Mouse (Mus musculus): ENCODE results near the gene Pdap1. TPM values are rescaled to one million over a fixed set of nuclear protein-coding genes. Genes with fewer than 3 reads are reported as not detected.
"Not testable (repeated sequence)": the region's sequence is repeated elsewhere in the genome, so short reads cannot be mapped to it uniquely, and the experiment has no call there.

Pdap1 gene
- 22.7 and 25.9 TPM in 2 replicates for polyA plus RNA-seq (2012; rRNA removed)

DNA sequence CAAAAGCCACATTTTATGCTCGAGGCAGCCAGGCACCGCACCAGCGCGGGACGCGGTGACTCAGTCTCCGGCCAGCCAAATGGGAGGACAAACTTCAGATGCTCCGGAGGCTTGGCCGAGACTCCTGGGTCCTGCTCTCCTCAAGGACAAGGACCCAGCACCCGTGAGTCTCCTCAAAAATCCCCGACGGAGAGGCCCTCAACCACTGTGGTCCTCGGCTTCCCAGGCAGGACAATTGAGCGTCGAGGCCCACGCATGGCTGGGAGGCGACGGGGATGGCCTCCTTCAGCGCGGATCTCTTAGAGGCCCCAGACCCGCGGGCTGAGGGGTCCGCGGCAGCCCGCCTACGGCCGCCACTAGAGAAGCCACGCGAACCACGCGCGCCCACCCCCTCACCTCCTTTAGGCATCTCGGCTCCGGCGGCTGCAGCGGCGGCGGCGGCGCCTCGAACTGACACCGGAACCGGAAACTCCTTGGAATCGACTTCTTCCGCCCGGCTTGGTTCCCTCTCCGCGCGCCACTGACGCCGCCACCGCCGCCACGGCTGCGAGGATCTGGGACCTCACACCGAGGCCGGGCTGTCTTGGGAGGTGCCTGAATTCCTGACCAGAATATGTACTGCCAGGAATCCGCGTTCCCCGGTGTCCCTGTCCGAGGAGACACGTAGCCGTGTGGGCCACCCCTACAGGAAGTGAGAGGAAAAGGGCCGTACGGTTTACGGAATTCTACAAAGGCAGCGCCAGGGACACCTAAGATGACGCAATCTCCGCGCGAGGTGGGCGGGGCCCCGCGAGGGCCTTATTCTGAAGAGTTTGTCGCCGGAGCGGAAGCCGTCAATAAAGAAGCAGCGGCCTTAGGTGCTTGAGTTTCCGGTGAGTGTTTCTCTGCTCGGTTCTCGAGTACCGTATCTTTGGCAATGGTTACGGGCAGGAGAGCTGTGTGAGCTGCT lies at the start of gene Pdap1, which contains the start of gene Bud31:
Pdap1 (minus strand) TSS at position 668 of the 949 bp plus-strand sequence.
Bud31 (plus strand) TSS at position 792 of the 949 bp plus-strand sequence.
- no peak for DNase-seq (ENCODE audit: low read depth)

- DNase-seq (ENCODE audit: low read depth), result no peak
Observed at GRCm38 (mm10) chr5:145189416-145189815, 49.4 kb upstream of the Pdap1 start.

DNA sequence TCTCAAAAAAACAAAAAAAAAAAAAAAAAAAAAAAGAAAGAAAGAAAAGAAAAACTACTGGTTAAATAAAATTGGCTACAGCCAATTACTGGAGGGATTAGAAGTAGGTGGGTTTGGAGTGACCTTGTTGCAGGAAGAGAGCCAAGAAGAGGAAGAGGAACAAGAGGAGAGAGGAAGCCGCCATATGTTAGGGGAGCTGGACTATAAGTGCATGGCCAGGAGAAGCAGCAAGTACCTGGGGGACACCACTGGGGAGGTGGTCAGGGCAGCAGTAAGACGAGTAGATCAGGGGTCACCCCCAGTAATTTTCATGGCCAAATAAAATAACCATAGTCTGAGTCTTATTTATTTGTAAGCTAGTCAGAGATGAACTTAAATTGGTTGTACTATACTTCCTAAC lies 45.2 kb upstream of the Pdap1 start:
- no peak for DNase-seq (ENCODE audit: low read depth)

GRCm38 (mm10) chr5:145178461-145178980 lies 38.5 kb upstream of the Pdap1 start:
- DNase-seq (ENCODE audit: low read depth), result no peak

DNA sequence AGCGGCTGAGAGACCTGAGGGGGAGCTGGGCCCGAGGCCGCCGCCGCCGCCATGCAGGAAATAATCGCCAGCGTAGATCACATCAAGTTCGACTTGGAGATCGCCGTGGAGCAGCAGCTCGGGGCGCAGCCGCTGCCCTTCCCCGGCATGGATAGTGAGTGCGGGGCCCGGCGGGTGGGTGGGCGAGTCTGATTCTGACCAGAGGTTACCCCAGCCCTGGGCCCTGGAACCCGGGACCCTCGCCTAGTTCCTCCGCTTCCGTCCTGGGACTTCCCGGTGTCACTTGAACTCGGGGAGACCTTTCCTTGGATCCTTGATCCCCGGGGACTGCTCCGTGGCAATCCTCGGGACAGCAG lies 27.2 kb upstream of the Pdap1 start:
- no peak for DNase-seq (ENCODE audit: low read depth)

DNA sequence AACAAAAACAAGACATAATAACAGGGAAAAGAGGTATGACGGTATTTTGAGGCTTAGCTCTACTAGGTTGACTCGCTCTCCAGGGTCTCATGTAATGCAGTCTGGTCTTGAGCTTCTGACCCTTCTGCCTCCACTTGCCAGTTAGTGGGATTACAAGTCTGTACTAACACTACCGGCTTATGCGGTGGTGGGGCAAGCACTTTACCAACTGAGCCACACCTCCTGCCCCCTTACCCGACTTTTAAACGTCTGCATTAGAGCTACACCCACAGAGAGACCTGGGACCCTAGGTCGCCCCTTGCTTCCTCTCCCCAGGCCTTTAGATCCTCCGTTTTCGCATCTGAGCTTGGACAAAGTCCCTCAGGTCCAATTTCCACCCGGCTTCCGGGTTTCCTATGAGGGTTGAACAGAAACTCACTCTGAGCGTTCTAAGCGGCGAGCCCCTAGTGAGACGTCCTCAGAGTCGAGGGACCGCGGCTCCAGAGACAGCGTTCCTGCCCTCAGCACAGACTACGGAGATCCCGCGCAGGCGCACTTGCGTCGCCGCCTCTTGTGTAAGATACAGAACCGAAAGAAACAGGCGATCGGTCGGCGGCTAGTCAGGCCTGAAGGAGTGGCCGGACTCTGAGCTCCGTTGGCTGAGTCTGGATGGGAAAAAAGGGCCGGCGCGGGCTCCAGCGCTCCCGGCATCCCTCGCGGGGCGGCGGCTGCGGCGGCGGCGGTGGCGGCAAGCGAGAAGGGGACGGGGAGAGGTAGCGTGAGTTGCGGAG lies 26.7 kb upstream of the Pdap1 start, which contains the start of the genes Ptcd1 and Cpsf4:
Ptcd1 (minus strand) TSS at position 573 of the 770 bp plus-strand sequence.
Cpsf4 (plus strand) TSS at position 678 of the 770 bp plus-strand sequence.
- peak; percentile 70 for DNase-seq (ENCODE audit: low read depth)

GRCm38 (mm10) chr5:145165184-145165583 lies 25.1 kb upstream of the Pdap1 start:
- DNase-seq (ENCODE audit: low read depth), result no peak

DNA sequence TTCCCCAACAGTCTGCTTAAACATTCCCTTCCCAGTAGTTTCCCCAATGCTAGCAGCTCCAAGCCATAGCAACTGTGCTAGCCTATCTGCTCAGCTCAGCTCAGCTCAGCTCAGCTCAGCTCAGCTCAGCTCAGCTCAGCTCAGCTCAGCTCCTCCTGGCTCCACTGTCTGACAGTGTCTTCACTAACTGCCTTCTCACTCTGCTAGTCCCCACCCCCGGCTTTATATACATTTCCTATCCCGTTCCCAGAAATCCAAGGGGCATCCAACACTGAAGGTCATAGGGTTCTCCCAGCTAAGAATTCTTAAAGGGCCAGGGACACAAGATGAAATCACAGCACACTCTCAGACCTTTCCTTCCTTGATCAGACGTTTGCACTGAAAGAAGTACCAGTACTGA lies 24.7 kb upstream of the Pdap1 start:
- DNase-seq (ENCODE audit: low read depth), result no peak

DNA sequence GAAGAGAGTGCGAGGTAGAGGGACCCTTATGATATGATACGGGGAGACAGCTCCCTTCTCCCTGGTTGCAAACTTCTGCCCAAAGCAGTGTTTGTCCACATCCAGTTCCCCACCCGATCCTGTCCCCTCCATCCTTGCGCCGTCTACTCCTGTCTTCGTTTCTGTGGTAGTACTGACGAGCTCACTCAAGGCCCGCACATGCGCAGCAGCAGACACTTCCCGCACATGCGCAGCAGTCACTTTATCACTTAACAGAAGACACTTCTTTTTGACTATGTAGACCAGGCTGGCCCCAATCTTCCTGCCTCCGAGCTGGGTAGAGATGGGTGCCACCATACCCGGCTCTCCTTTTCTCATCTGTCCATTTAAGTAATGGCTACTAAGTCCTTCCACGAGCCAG lies 21.3 kb upstream of the Pdap1 start:
- no peak for DNase-seq (ENCODE audit: low read depth)

DNA sequence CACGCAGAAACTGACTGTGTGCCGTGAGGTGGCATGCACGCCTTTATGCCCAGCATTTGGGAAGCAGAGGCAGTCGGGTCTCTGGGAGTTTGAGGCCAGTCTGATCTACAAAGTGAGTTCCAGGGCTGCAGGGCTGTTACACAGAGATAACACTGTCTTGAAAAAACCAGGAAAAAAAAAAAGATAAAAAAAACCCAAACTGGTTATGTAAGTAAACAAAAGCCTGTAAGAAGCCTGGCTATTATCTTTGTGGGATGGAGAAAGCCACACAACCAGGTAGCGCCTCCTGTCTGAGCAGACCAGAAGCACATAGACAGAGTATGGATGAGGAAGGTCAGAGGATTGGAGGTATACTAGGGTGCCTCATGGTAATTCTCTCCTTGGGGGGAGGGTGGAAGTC lies 12.7 kb upstream of the Pdap1 start:
- no peak for DNase-seq (ENCODE audit: low read depth)

GRCm38 (mm10) chr5:145149294-145149693 lies 9.3 kb upstream of the Pdap1 start:
- no peak for DNase-seq (ENCODE audit: low read depth)

DNA sequence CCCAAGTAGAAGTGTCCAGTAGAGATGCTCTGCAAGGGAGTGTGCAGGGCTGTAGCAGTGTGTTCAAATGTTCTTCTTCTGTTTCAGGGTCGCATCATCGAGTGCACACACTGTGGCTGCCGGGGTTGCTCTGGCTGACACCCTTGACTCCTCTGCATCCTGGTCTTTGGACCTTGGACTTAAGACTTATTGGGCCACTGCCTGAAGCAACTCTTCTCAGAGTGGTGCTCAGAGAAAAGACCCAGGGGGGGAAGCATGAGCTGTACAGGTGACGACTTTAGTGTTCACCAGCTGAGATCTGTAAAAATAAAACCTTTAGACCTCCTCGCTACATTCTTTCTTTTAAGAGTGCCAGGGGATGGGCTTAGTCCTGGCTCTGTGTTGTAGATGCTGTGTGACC lies 7.7 kb upstream of the Pdap1 start:
- DNase-seq (ENCODE audit: low read depth), result no peak

DNA sequence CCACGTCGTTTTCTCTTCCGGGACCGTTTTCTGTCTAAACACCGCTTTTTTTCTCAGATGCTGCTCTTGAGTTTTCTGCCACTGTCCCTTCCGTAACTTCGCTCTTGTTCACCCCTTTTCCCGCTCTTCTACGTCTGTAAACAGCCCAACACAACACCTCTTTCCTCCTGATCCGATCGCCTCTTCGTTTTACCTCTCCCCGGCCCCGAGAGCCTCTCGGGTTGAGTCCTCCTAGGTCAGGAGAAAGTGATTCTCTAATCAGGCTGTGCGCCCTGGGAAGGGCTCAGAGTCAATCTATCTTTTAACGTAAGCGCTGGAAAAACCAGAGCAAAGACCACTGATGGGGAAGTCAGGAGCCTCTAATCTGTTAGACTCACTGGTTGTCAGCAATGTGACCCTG lies 573 bp upstream of the Pdap1 start:
- DNase-seq (ENCODE audit: low read depth), result no peak

DNA sequence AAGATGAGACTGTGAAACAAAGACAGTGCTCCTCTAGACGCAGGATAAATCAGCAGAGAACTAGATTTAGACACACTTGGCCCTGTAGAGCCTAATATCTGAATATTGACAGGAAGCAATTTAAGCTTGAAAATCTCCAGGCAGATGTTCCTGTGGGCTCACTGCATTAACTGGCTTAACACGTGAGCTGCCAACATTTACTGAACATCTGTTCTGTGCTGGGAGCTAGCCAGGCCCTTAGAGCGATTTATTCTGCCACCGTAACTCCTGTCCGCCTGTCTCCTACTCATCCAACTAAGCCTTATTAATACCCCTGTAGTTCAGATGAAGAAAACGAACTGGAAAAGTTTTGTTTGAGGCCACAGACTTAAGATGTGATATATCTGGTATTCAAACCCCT lies 1.2 kb downstream of the Pdap1 start:
- DNase-seq (ENCODE audit: low read depth), result no peak

- not testable (repeated sequence) for DNase-seq (ENCODE audit: low read depth)
Observed at GRCm38 (mm10) chr5:145133275-145133674, 6.8 kb downstream of the Pdap1 start.

DNA sequence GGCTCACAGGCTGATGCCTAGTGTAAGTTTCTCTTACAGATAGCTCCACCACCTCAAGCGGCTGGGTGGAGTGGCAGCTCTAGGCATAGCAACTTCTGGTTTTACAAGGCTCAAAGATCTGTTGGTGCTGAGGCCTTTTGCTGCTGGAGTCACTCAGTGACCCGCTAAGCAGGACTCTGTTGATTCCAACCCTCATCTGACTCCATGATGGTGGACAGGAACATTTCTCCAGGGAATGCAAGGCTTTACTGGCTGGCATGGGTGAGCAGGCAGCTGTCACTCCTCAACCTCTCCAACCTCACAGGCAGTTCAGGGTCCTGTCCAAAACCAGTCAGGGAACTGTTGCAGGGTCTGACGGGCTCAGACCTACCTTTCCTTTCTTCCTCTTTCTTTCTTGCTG lies 9.0 kb downstream of the Pdap1 start:
- no peak for DNase-seq (ENCODE audit: low read depth)

DNA sequence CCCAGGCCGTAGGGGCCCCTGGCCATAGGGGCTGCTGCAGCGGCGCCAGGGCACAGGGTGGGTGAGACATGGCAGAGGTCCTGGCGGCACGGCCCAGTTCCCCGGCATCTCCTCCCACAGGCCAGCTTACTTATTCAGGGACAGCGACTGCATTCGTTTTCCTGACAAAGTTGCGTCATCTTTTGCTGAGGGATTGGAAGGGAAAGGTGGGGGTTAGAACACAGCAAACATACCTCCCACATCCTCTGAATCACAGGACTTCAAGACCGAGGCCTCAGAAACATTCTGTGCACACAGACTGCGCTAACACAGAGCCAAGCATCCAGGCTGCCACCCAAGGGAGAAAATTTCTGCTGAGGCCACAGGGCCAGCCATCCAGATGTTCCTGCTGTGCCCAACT lies 9.8 kb downstream of the Pdap1 start:
- no peak for DNase-seq (ENCODE audit: low read depth)

DNA sequence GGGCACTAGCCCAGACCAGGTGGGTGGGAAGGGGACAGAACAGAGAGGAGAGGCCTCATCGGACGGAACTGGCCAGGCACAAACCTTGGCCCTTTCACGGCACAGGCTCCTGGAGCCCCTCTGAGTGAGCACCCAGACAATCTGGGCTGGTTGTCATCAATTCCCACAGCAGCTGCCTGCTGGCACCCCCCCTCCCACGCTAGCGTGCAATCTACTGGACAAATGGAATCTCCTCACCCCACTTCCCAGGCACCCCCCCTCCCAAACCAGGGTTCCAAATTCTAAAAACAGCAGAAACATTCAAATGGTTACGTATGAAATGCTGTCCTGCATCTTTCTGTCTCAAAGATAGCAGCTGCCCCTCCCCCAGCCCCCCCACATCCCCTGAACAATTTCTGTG lies 10.3 kb downstream of the Pdap1 start:
- not testable (repeated sequence) for DNase-seq (ENCODE audit: low read depth)

DNA sequence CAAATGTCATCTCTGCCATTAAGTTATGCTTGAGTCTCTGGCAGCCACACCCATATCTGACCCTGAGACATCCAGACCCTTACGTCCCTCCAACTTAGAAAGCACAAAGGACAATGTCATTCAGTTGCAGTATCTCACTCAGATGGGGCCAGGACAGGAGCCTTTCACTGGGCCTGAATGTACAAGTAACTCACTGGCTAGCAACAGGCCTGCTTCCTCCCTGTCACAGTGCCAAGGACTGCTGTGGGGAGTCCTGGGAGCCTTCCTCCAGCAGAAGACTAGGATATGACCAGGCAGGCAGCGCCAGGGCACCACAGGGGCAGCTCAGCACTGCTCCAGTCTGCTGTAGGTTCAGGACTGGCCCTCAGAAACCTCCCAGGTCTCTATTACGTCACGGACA lies 10.9 kb downstream of the Pdap1 start:
- DNase-seq (ENCODE audit: low read depth), result no peak

DNA sequence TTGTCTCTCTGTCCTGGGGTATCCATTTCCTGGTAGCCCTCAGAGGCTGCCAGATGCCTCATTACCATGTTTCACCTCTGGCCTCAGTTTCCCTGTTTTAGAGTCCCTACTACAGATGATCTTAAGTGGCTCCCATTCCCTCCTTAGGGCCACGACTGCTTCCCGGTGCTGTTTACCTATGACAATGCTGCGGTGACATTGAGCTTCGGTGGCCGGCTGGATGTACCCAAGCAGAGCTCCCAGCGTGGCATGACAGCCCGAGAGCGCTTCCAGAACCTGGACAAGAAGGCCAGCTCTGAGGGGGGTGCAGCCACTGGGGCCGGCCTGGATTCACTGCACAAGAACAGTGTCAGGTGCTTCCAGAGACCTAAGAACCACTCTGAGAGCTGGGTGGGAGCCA lies 13.5 kb downstream of the Pdap1 start:
- DNase-seq (ENCODE audit: low read depth), result no peak

- no peak for DNase-seq (ENCODE audit: low read depth)
Observed at GRCm38 (mm10) chr5:145123396-145123795, 16.6 kb downstream of the Pdap1 start.

DNA sequence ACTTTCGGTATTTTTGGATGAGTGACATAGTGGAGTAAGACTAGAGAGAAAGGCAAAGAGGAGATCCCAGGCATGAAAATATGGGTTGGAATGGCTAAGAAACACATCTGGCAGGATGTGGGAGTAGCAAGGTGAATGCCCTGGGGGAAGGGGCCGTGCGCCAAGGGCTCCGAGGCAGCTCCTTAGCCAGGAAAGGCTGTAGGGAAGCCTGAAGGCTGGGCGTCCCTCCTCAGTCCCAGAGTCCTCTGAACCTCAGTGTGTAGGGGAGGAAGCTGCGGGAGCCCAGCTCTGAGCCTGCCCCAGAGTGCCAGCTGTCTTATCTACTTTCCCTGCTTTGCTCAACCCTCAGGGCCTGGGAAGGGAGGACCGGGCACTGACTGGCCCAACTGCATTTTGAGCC lies 19.1 kb downstream of the Pdap1 start:
- DNase-seq (ENCODE audit: low read depth), result no peak
